Mouse (Mus musculus) stomach, postnatal 0 days (tissue): ENCODE data around the gene Nos1.

Experiments used
- CTCF ChIP-seq: IDR thresholded peaks from 2 replicates; pipeline ENCODE4 v1.5.1; 2016; ENCODE audit warnings: antibody characterized with exemption, low read depth, mild to moderate bottlenecking, moderate library complexity
- EP300 ChIP-seq: optimal IDR thresholded peaks from 2 replicates; pipeline ENCODE3; 2016; ENCODE audit warnings: antibody characterized with exemption

DNA sequence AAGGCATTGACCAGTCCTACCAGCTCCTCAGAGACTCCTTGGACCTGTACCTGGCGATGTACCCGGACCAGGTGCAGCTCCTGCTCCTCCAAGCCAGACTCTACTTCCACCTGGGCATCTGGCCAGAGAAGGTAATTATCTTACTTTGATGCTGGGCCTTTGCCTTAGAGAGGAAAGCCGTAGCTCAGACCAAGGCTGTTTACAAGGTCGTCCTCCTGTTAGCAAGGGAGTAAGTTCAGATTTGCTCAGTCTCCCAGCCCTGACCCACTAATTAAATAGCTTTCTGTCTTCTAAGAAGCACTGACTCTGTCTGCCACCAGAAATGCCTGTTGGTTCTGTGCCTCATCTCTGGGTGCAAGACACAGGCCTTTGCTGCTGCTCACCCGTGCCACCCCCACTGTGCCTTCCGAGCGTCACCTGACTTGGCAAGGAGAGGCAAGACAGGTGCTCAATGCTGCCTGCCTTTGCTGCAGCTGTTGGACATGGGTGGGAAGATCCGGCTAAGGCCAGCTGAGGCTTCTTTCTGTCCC lies 214.6 kb downstream of the Nos1 start:
- TF ChIP-seq CTCF (no peak), EP300 (no peak)
